Mouse (Mus musculus): Measurements from ENCODE around the gene Zmat3. TPM values are rescaled to one million over a fixed set of nuclear protein-coding genes. Genes with fewer than 3 reads are reported as not detected.

Gene Zmat3
- polyA plus RNA-seq, 1 experiment from 2014 or later, result 4.9 TPM

DNA sequence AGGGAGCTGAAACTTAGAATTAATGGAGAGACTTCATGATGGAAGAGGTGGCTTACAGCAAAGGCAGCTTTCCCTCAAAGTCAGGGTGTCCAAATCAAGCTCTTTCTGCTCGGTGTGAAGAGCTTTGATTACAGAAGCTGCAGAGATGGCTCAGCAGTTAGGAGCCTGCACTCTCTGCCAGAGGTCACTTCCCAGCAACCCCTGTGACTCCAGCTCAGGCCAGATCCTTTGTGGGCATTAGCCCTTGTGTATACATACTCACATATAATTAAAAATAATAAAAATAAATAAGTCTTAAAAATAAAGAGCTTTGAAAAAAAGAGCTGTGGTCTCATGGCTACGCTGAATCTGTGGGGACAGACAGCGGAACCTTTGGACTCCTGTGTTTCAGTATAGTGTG, 35.8 kb upstream of the Zmat3 start:
- H3K4me3 ChIP-seq (ENCODE audit: control insufficient read depth in 1 of 2, insufficient read depth in 1 of 2, low read depth in 1 of 2, low read length in 2 of 2), result no peak overlapping the region
- ATAC-seq (ENCODE audit: insufficient number of reproducible peaks, insufficient read depth, low FRiP score, low read depth), result no peak
- no peaks in the 10 kb centered on the region for H3K9me3 ChIP-seq (ENCODE audit: control insufficient read depth, low read length)
- no peak overlapping the region for H3K4me2 ChIP-seq (ENCODE audit: low read length)
- H3K9ac ChIP-seq (ENCODE audit: low read length), result no peak overlapping the region
- no peaks in the 10 kb centered on the region for H3K36me3 ChIP-seq (ENCODE audit: control insufficient read depth, insufficient read depth, low read length)
- 66% methylated on average over 3 of the region's 3 CpGs for WGBS
- peaks cover 10 to 64% of the 10 kb centered on the region in 2 experiments for H3K4me1 ChIP-seq (ENCODE audit: control insufficient read depth in 2 of 2, insufficient read depth in 2 of 2, low read length in 2 of 2)
- no peak overlapping the region for H3K27ac ChIP-seq (replicated peaks in 1 of 2; ENCODE audit: control insufficient read depth in 1 of 2, insufficient read depth in 1 of 2, low read depth in 2 of 2, low read length in 2 of 2)
- no peaks in the 10 kb centered on the region for H3K27me3 ChIP-seq (ENCODE audit: control insufficient read depth, insufficient read depth, low read length)

- Histone ChIP-seq H3K9me3 (ENCODE audit: control insufficient read depth, low read length) (no peaks in the 10 kb centered on the region), H3K4me3 (ENCODE audit: control insufficient read depth in 1 of 2, insufficient read depth in 1 of 2, low read depth in 1 of 2, low read length in 2 of 2) (no peak overlapping the region), H3K36me3 (ENCODE audit: control insufficient read depth, insufficient read depth, low read length) (no peaks in the 10 kb centered on the region), H3K4me2 (ENCODE audit: low read length) (peak overlapping the region; percentile 72), H3K27ac (replicated peaks in 1 of 2; ENCODE audit: control insufficient read depth in 1 of 2, insufficient read depth in 1 of 2, low read depth in 2 of 2, low read length in 2 of 2) (no peak overlapping the region), H3K9ac (ENCODE audit: low read length) (no peak overlapping the region; the same call in 1 of the 2 replicates), H3K4me1 (ENCODE audit: control insufficient read depth in 2 of 2, insufficient read depth in 2 of 2, low read length in 2 of 2) (peaks cover 10 to 48% of the 10 kb centered on the region in 2 experiments), H3K27me3 (ENCODE audit: control insufficient read depth, insufficient read depth, low read length) (no peaks in the 10 kb centered on the region)
- ATAC-seq (ENCODE audit: insufficient number of reproducible peaks, insufficient read depth, low FRiP score, low read depth), result no peak
- 37% methylated on average over 2 of the region's 2 CpGs for WGBS
These were observed 34.1 kb upstream of the Zmat3 start for GRCm38 (mm10) chr3:32399931-32400330.

- H3K4me2 ChIP-seq (ENCODE audit: low read length), result peak overlapping the region; percentile 72
These were observed 33.6 kb upstream of the Zmat3 start for GRCm38 (mm10) chr3:32399381-32399780.

DNA sequence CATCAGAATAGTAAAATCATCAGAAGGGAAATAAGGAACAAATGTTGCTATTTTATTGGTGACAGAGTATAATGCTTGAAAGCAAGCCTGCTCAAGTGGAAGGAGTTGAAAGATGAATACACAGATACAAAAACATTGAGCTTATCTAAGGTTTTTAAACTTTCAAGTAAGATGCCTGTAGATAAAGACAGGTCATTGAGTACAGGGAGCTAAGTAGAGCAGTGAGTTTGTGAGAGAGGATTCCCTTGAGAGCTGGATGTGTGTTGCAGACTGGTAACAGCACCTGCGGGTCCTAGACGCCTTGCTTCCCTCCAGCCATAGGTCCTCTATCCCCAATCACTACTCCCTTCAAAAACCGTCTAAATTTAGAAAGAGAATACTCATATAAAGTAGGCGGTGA, 32.8 kb upstream of the Zmat3 start:
- ATAC-seq (ENCODE audit: insufficient number of reproducible peaks, insufficient read depth, low FRiP score, low read depth), result no peak
- H3K4me3 ChIP-seq (ENCODE audit: control insufficient read depth in 1 of 2, insufficient read depth in 1 of 2, low read depth in 1 of 2, low read length in 2 of 2), result peak overlapping the region in 1 of 2 experiments; percentile 85; a peak in 2 of 4 replicates
- H3K4me1 ChIP-seq (ENCODE audit: control insufficient read depth in 2 of 2, insufficient read depth in 2 of 2, low read length in 2 of 2), result peaks cover 9 to 39% of the 10 kb centered on the region in 2 experiments
- H3K9me3 ChIP-seq (ENCODE audit: control insufficient read depth, low read length), result no peaks in the 10 kb centered on the region
- no peaks in the 10 kb centered on the region for H3K27me3 ChIP-seq (ENCODE audit: control insufficient read depth, insufficient read depth, low read length)
- H3K4me2 ChIP-seq (ENCODE audit: low read length), result peak overlapping the region; percentile 72
- H3K36me3 ChIP-seq (ENCODE audit: control insufficient read depth, insufficient read depth, low read length), result no peaks in the 10 kb centered on the region
- H3K9ac ChIP-seq (ENCODE audit: low read length), result peak overlapping the region; percentile 62
- H3K27ac ChIP-seq (replicated peaks in 1 of 2; ENCODE audit: control insufficient read depth in 1 of 2, insufficient read depth in 1 of 2, low read depth in 2 of 2, low read length in 2 of 2), result peak overlapping the region in 1 of 2 experiments; percentile 50; a peak in 1 of 4 replicates
- 12% methylated on average over 4 of the region's 4 CpGs for WGBS

More at GRCm38 (mm10) chr3:32399381-32399780, 33.6 kb upstream of the Zmat3 start:
- no peaks in the 10 kb centered on the region for H3K27me3 ChIP-seq (ENCODE audit: control insufficient read depth, insufficient read depth, low read length)
- peaks cover 10 to 42% of the 10 kb centered on the region in 2 experiments for H3K4me1 ChIP-seq (ENCODE audit: control insufficient read depth in 2 of 2, insufficient read depth in 2 of 2, low read length in 2 of 2)
- WGBS, result 53% methylated on average over 4 of the region's 4 CpGs
- no peak overlapping the region for H3K4me3 ChIP-seq (ENCODE audit: control insufficient read depth in 1 of 2, insufficient read depth in 1 of 2, low read depth in 1 of 2, low read length in 2 of 2)
- H3K9me3 ChIP-seq (ENCODE audit: control insufficient read depth, low read length), result no peaks in the 10 kb centered on the region
- no peak for ATAC-seq (ENCODE audit: insufficient number of reproducible peaks, insufficient read depth, low FRiP score, low read depth)
- H3K36me3 ChIP-seq (ENCODE audit: control insufficient read depth, insufficient read depth, low read length), result no peaks in the 10 kb centered on the region
- H3K27ac ChIP-seq (replicated peaks in 1 of 2; ENCODE audit: control insufficient read depth in 1 of 2, insufficient read depth in 1 of 2, low read depth in 2 of 2, low read length in 2 of 2), result no peak overlapping the region
- H3K9ac ChIP-seq (ENCODE audit: low read length), result peak overlapping the region; percentile 62

DNA sequence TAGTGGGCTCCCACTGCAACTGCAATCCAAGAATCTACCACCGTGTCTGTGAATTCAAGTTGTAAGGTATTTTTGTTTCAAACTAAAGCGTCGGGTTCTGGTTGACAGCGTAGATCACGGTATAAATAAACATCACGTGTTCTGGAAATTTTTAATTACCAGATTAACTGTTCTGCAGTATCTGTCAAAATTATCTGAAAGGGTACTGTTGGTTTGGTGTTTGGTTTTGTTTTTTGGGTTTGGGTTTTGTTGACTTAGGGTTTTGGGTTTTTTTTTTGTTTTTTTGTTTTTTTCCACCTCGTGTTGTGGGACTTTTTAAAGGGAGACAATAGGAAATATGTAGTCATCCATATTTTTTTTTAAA, 32.3 kb upstream of the Zmat3 start:
- Histone ChIP-seq H3K36me3 (ENCODE audit: control insufficient read depth, insufficient read depth, low read length) (no peaks in the 10 kb centered on the region), H3K4me1 (ENCODE audit: control insufficient read depth in 2 of 2, insufficient read depth in 2 of 2, low read length in 2 of 2) (peaks cover 6 to 35% of the 10 kb centered on the region in 2 experiments), H3K27ac (replicated peaks in 1 of 2; ENCODE audit: control insufficient read depth in 1 of 2, insufficient read depth in 1 of 2, low read depth in 2 of 2, low read length in 2 of 2) (peak overlapping the region in 1 of 2 experiments; percentile 97; a peak in 3 of 4 replicates), H3K27me3 (ENCODE audit: control insufficient read depth, insufficient read depth, low read length) (no peaks in the 10 kb centered on the region), H3K4me2 (ENCODE audit: low read length) (peak overlapping the region; percentile 72), H3K9me3 (ENCODE audit: control insufficient read depth, low read length) (no peaks in the 10 kb centered on the region), H3K9ac (ENCODE audit: low read length) (peak overlapping the region; percentile 93), H3K4me3 (ENCODE audit: control insufficient read depth in 1 of 2, insufficient read depth in 1 of 2, low read depth in 1 of 2, low read length in 2 of 2) (peak overlapping the region; percentile 85 to 86)
- ATAC-seq (ENCODE audit: insufficient number of reproducible peaks, insufficient read depth, low FRiP score, low read depth), result no peak
- WGBS, result under 1% methylated on average over 7 of the region's 7 CpGs

DNA sequence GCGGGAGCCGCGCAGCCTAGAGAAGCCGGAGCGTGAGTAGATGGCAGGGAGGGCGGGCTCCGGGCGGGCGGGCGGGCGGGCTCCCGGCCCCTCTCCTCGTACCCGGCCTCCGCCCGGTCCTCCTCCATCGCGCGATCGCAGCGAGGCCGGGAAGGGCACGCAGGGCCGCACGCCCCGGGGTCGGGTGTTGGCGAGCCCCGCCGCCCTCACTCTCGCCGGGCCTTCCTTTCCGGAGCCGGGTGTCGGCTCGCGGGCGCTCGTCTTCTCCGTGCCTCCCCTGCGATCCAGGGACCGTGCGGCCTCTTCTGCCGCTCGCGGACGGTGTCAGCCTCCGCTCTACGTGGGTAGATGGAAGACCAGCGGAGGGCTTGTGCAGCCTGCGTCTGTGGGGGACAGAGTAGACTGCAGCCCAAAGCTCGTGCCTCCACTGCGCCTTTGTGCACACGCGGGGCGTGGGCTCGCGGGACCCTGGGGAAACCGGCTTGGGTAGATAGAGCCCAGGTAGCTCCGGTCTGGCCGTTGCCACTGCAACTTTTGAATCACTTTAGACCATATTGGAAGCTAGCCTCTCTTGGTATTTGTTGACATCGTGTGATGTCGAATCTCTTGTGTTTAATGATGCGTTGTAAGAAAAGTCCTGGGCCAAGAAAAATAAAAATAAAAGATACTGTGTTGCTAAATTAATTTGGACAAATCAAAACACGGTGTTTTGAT, 31.8 kb upstream of the Zmat3 start, which contains the start of gene Pik3ca:
TSS of gene Pik3ca (plus strand) at position 211 of the 714 bp plus-strand sequence.
- no peaks in the 10 kb centered on the region for H3K9me3 ChIP-seq (ENCODE audit: control insufficient read depth, low read length)
- no peaks in the 10 kb centered on the region for H3K36me3 ChIP-seq (ENCODE audit: control insufficient read depth, insufficient read depth, low read length)
- H3K27ac ChIP-seq (replicated peaks in 1 of 2; ENCODE audit: control insufficient read depth in 1 of 2, insufficient read depth in 1 of 2, low read depth in 2 of 2, low read length in 2 of 2), result peak within 1 kb of the TSS; percentile 95 to 97
- ATAC-seq (ENCODE audit: insufficient number of reproducible peaks, insufficient read depth, low FRiP score, low read depth), result peak; percentile 68
- peak within 1 kb of the TSS; percentile 85 to 86 for H3K4me3 ChIP-seq (ENCODE audit: control insufficient read depth in 1 of 2, insufficient read depth in 1 of 2, low read depth in 1 of 2, low read length in 2 of 2)
- no peaks in the 10 kb centered on the region for H3K27me3 ChIP-seq (ENCODE audit: control insufficient read depth, insufficient read depth, low read length)
- under 1% methylated on average over 44 of the region's 65 CpGs for WGBS
- H3K9ac ChIP-seq (ENCODE audit: low read length), result peak within 1 kb of the TSS; percentile 93
- peak within 1 kb of the TSS; percentile 81 for H3K4me2 ChIP-seq (ENCODE audit: low read length)
- H3K4me1 ChIP-seq (ENCODE audit: control insufficient read depth in 2 of 2, insufficient read depth in 2 of 2, low read length in 2 of 2), result peaks cover 6 to 31% of the 10 kb centered on the region in 2 experiments

DNA sequence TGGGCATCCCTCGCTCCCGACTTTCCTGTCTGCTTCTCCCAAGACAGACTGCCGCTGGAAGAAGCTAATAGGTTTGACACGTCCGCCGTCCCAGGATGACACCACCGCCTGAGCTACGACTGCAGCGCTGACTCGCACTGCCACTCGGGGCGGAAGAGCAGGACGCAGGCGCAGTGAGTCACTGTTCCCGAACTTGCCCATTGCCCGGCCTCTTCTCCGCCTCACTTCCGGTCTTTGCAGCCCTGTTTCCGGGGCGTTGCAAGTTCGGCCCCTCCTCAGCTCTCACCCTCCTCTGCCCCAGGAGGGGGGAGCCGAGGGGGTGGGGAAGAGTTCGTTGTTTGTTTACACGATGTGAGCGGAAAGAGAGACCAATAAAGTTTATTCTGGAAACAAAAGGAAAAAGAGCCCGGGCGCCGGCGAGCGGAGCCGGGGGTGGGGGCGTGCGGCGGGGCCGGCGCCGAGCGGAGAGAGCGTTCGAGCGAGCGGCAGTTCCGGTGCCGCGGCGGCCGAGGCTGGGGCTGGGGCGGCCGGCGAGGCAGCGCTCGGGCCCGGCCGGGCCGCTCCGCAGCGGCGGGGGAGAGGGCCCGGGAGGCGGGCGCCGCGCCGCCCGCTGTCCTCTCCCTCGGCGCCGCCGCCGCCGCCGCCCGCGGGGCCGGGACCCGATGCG, 31.1 kb upstream of the Zmat3 start:
- peak overlapping the region; percentile 93 for H3K9ac ChIP-seq (ENCODE audit: low read length)
- peak; percentile 97 for ATAC-seq (ENCODE audit: insufficient number of reproducible peaks, insufficient read depth, low FRiP score, low read depth)
- H3K4me2 ChIP-seq (ENCODE audit: low read length), result peak overlapping the region; percentile 81
- WGBS, result under 1% methylated on average over 49 of the region's 77 CpGs
- no peaks in the 10 kb centered on the region for H3K36me3 ChIP-seq (ENCODE audit: control insufficient read depth, insufficient read depth, low read length)
- H3K4me3 ChIP-seq (ENCODE audit: control insufficient read depth in 1 of 2, insufficient read depth in 1 of 2, low read depth in 1 of 2, low read length in 2 of 2), result peak overlapping the region; percentile 85 to 86
- H3K27ac ChIP-seq (replicated peaks in 1 of 2; ENCODE audit: control insufficient read depth in 1 of 2, insufficient read depth in 1 of 2, low read depth in 2 of 2, low read length in 2 of 2), result peak overlapping the region; percentile 95 to 97
- H3K9me3 ChIP-seq (ENCODE audit: control insufficient read depth, low read length), result no peaks in the 10 kb centered on the region
- H3K4me1 ChIP-seq (ENCODE audit: control insufficient read depth in 2 of 2, insufficient read depth in 2 of 2, low read length in 2 of 2), result peaks cover 6 to 30% of the 10 kb centered on the region in 2 experiments
- no peaks in the 10 kb centered on the region for H3K27me3 ChIP-seq (ENCODE audit: control insufficient read depth, insufficient read depth, low read length)

Measured in heart, embryonic 14.5 days (tissue).